Mouse (Mus musculus) embryonic stem cell, embryonic (primary cell): ENCODE results near the gene Mfap3l.
"Not testable (repeated sequence)": the region's sequence is repeated elsewhere in the genome, so short reads cannot be mapped to it uniquely, and the experiment has no call there.

Experiments
- CTCF ChIA-PET, 4 experiments: fragments of 300-600 bp in 2 of 4; fragments of 350-600 bp in 2 of 4; sonication (Branson Sonifier 250); formaldehyde crosslinking; loops; one replicate each; lab custom pipeline; 2022; ENCODE audit warnings: inconsistent platforms in 2 of 4; lab: Charles Lee
- POLR2A ChIA-PET, 4 experiments: fragments of 300-600 bp in 2 of 4; fragments of 350-600 bp in 2 of 4; sonication (Branson Sonifier 250); formaldehyde crosslinking; loops; one replicate each; lab custom pipeline; 2022; ENCODE audit warnings: antibody characterized with exemption in 4 of 4, inconsistent platforms in 1 of 4; lab: Charles Lee

The Mfap3l gene

DNA sequence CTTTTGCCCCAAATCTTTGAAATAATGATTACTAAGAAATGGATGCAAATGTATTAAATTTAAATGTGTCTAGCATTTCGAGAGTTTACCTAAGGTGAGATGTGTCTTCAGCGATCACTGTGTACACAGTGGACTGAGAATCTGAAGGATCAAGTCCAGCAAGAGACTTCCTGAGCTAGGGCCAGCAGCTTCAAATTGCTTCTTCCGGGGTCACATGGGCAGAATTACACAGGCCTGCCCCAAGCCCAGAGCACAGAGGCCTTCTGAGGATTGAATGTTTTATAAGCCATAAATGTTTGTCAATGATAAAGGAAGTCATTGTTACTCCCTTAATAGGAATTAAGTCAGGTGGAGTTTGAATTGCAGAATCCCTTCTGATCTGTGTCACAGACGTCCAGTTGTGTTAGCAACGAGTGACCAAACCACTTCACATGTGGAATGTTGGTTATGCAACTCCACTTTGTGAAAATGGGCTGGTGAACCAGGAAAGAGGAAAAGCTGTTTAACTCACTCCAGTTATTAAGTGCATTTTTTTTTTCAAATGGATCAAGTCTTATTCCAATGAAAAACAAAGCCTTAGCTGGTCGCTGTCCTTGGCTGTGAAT is 10.9 kb downstream of the Mfap3l start:
- CTCF ChIA-PET = no interaction called here
- POLR2A ChIA-PET = interaction anchor here in 1 of 4 experiments (0.6 kb wide), 1 partner anchor 240 kb away, joined by 3 read pairs; no protein-coding TSS in a partner anchor

DNA sequence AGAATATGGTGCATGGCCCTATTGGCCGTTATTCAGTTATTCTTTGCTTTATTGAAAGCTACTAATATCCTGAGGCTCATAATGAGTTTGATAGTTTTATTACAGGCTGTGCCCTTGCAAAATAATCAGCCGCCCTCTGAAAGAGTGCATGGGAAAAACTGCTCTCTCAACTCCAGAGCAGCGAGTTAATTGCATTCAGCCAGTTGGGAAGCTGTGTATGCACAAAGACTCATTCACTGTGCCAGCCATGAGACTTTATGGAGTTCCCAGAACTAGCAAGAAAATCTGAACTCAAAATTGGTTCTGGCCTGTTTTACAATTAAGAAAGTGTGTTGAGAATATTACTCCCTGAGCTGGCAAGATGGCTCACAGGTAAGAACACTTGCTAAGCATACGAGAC is 12.5 kb downstream of the Mfap3l start:
- CTCF ChIA-PET = no interaction called here
- POLR2A ChIA-PET = no interaction called here

DNA sequence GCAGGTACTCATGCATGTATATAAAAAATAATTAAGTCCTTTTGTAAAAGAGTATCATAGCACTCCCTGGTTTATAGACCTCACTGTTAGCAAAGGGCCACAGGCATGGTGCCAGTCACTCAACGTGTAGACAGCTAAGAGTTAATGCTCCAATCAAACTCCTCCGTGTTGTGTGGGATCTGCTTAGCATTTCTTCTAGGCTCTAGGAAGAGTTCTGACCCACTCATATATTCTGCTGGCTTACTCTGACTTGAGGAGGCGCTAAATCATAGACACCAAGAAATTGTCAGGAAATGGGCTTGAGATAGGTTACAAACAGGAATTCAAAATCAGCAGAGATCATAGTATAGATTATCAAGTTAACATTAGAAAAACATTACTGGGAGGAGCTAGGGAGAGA is 13.3 kb downstream of the Mfap3l start:
- POLR2A ChIA-PET = no interaction called here
- CTCF ChIA-PET = no interaction called here

DNA sequence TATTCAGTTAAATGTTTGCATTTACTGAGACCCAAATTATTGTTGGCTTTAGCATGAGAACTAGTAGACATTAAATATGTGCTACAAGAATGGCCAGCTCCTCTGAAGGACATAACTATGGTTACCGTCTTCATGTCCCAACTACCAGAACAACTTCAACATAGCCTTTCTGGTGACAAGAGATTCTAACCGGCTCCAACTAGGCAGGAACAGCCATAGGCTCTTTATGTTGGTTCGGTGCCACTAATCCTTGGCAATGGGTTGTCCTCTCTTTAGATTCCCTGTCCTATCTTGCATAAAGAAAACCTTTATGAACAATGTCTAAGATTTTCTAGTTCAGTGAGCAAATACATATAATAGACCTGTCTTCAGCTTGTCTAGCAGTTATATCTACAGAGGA is 14.7 kb downstream of the Mfap3l start:
- CTCF ChIA-PET = no interaction called here

DNA sequence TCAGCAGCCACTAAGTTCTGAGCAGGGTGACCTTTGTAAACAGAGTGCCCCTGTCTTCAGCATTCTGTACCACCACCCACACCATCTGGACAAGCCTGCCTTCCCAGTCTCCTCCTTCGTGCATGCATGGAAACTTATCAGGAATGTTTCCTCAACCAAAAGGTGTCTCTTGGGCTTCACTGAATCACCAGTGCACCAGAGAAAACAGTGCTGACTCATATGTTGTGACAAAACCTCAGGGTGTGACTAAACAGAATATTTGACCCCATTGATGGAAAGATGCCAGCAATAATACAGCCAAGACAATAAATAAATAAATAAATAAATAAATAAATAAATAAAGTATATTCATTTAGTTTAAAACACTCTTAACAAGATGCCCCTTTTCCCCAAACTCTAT is 16.5 kb downstream of the Mfap3l start:
- ChIA-PET CTCF (no interaction called here), POLR2A (no interaction called here)

More for the DNA sequence above, 14.7 kb downstream of the Mfap3l start:
- POLR2A ChIA-PET = interaction anchor here in 1 of 4 experiments (0.8 kb wide), 1 partner anchor 243 kb away, joined by 5 read pairs; the partner anchor contains the start of gene Hpf1

DNA sequence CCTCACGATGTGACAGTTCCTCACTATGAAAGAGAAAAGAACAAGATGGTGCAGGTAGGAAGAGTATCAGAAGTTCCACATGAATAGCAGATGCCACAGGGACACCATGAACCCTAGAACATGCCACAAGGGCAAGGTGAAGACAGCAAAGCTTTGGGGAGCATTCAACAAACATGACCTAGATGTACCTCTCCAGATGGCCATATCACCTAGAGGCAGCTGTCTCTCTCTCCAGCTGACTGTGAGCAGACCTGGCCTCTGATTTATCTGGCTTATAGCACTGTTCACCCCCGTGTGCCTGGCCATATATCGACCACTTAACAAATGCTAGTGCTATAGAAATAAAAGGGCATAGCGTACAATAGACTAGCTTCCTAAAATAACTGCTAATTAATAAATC is 17.5 kb downstream of the Mfap3l start:
- ChIA-PET POLR2A (no interaction called here), CTCF (interaction anchor here in 1 of 4 experiments (0.6 to 0.7 kb wide), 2 partner anchors 16 to 1148 kb away, joined by 3 read pairs; no protein-coding TSS in a partner anchor)

DNA sequence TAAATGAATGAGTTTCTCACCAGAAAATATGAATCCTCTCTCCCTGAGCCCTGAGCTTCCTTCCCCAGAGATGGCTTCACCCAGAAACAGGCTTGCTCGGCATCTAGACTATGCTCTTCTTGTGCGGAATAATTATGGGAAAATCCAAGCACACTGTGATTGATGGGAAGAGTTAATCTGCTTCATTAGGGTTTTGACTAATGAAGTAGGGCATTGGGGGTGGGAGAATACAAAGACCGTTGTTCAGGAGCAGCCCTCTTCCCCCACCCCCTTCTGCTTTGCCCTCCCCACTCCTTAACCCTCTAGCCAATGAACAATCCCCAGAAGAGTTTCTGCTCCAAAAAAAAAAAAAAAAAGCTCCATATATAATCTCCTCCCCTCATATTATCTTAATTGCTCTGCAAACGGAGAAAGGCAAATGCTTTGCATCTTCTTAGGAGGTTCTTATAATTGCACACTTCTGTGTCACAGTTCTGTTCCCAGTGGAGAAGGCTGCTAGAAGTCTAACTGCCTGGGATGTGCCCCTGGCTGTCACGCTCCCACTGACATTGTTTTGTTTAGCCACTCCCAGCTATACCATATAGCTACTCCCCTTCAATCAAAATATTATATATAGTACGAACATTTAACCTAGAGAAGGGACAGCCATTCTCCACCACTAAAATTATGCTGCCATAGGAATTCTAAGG is 24.9 kb downstream of the Mfap3l start:
- POLR2A ChIA-PET = no interaction called here
- CTCF ChIA-PET = no interaction called here

DNA sequence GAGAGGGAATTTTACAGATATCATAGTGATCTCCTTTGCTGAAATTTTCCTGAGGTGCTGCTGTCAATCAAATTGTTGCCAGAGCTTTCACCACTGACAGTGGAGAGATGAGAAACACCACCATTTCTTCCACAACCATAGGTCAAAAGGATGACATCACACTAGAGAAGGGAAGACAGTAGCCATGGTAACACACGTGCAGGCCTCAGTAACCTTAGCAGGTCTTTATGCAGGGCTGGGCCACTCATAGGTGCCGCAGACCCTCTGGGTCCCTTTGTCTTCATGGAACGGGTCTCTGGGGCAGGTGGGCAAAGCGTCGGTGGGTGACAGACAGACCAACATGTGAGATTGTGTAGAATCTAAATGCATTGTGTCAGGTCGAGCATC is 25.5 kb downstream of the Mfap3l start:
- CTCF ChIA-PET = no interaction called here
- POLR2A ChIA-PET = interaction anchor here in 3 of 4 experiments (0.5 to 1.0 kb wide), 4 partner anchors 25 to 1002 kb away, joined by 3 to 4 read pairs (median 4); no protein-coding TSS in a partner anchor

DNA sequence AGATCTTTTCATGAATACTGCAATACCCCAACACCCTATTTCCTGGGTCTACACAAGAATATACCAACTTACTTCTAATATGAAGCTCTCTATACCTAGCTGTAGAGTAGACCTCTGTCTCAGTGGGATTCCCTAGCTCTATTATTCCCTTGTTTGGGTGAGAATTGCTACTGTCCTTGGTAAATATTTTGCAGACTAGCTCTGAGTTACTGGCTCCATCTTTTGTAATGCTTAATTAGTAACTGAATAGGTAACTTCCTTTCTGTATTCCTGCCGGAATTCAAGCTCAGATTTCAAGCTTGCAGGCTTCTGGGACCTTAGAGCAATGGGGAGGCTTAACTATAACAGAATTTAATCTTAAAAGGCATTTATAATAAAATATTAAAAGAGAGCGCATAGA is 26.1 kb downstream of the Mfap3l start:
- POLR2A ChIA-PET = interaction anchor here in 3 of 4 experiments (0.5 to 1.0 kb wide), 4 partner anchors 26 to 1001 kb away, joined by 3 to 4 read pairs (median 4); no protein-coding TSS in a partner anchor
- CTCF ChIA-PET = not testable (repeated sequence)

DNA sequence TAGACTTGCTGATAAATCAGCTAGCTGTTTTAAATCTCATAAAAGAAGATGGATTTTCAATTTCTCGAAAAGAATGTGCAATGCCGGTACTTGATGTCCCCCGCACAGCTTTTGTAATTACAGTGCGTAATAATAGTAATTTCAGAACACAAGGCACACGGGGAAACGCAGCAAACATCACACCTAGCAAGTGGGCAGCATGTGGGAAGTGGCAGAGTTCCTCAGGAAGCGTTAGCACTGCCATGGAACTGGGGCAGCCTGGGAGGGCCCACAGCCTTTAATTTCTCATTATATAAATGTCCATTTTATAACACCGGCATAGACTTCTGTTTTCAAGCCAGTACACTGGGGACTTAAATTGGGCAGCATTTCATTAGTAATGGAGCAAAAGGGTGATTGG is 27.1 kb downstream of the Mfap3l start:
- CTCF ChIA-PET = no interaction called here
- POLR2A ChIA-PET = no interaction called here

DNA sequence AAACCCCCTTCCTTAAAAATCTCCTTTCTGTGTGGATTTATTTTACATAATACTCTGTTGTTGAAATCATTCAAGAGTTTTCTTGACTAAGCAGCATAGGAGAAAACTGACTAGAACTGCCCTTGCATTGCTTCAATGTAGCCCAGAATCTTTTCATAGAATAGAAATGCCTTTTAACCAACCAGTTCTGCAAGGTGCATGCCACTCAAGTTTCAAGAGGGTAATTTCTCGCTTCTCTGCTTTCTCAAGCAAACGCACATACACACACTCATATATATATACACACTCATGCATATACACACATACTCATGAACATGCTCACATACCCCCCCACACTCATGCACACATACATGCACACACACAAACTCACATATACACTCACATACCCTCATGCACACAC is 28.6 kb downstream of the Mfap3l start:
- CTCF ChIA-PET = no interaction called here
- POLR2A ChIA-PET = no interaction called here

DNA sequence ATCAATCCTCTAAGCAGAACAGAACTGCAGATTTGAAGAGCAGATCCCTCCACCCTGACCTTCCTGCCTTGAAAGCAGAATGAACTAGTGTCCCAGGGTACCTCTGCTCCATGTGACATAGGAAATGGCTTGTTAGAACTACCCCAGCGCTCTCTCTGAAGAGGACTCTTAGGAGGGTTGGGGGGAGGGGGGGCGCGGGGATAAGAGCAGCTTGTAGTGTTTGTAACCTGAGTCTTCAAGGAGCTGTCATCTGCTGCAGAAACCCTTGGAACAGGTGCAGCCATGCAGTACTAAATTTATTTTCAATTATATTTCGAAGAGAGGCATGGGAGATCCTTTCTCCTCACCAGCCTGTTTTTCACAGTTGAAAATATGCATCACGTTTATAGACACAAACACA is 30.9 kb downstream of the Mfap3l start:
- CTCF ChIA-PET = no interaction called here

DNA sequence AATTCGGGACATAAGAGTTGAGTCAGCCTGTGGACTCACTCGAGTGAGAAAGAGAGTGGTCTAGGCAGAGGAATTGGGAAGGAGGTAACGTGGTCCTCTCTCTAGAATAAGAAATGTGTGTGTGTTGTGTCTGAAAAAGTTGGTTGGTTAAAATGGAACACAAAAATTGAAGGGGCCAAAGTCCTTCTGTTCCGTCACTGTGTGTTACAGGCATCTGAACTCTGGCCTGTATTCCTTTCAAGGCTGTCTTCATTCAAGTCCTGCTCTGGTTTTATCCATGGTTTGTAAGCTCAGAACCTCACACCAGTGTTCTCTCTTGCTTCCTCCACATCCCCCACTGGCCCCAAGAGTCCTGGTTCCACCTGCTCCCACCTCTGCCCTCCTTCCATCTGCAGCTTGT is 33.2 kb downstream of the Mfap3l start:
- CTCF ChIA-PET = no interaction called here
- POLR2A ChIA-PET = no interaction called here

More for the DNA sequence above, 30.9 kb downstream of the Mfap3l start:
- POLR2A ChIA-PET = interaction anchor here in 1 of 4 experiments (0.9 kb wide), 1 partner anchor 30 kb away, joined by 3 read pairs; no protein-coding TSS in a partner anchor

DNA sequence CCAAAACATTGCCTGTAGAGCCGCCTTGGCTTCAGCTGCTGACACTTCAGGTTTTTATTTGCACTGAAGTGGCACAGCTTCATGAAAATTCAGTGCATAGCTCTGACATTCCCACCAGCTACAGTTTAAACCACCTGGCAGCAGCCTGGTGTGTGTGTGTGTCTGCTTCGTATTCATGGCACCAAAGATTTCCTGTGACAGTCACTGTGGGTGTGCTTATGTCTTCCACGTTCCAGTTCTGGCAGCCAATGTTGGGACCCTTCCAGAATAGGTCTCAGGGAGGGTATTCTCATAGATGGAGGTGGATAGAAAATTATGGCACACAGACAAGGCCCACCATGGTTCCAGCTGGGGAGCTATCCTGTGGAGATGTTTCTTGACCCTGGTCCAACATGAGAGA is 34.2 kb downstream of the Mfap3l start:
- POLR2A ChIA-PET = no interaction called here
- CTCF ChIA-PET = interaction anchor here in 1 of 4 experiments (0.7 kb wide), 1 partner anchor 17 kb away, joined by 3 read pairs; no protein-coding TSS in a partner anchor

DNA sequence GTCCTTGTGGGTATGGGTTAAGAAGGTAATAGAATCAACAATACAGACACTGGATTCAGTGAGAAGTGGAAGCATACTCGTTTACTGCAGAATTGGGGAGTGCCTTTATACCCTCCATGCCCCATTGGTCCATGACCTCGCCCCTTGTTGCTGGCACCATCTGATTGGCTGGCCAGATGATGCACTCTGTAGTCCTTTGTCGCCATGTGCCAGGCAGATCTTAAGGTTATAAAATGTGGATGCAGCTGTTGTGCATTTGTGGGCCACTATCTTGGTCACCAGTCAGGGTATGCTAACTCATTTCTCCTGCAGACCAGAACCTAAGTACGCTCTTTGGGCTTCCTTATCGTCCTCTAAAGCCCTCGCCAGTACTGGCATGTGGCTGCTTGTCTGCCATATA is 46.0 kb downstream of the Mfap3l start:
- CTCF ChIA-PET = no interaction called here
- POLR2A ChIA-PET = no interaction called here

DNA sequence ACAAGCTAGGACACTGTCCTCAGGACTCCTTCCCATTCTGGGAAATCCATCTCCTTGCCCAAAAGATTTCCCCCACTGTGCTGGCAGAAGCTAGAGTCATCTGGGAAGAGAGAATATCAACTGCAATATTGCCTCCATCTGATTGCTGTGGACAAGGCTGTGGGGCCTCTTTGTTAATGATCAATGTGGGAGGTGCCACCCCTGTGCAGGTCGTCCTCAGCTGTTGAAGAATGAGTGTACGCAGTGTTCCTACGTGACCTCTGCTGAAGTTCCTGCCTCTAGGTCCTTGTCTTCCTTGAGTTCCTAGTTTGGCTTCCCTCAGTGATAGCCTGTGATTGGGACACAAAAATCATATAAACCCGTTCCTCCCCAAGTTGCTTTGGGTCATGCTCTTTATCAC is 49.2 kb downstream of the Mfap3l start:
- POLR2A ChIA-PET = no interaction called here
- CTCF ChIA-PET = no interaction called here

DNA sequence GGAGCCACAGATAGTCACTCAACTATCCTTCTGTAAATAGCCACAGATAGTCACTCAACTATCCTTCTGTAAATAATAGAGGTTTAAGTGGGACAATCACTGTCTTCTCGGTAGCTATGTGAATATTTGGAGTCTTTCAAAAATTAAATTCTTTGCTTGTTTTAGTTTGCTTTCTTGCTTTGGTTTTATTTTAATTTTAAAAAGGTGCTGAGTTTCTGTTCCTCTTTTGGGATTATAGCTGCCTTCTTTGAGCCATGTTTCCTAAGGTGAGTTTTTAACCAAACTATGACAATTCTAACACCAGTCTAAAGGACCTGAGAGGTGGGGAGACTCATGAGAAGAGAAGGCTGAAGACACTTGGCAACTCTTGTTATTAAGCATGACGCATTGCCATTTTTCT is 49.7 kb downstream of the Mfap3l start:
- POLR2A ChIA-PET = no interaction called here
- CTCF ChIA-PET = no interaction called here

DNA sequence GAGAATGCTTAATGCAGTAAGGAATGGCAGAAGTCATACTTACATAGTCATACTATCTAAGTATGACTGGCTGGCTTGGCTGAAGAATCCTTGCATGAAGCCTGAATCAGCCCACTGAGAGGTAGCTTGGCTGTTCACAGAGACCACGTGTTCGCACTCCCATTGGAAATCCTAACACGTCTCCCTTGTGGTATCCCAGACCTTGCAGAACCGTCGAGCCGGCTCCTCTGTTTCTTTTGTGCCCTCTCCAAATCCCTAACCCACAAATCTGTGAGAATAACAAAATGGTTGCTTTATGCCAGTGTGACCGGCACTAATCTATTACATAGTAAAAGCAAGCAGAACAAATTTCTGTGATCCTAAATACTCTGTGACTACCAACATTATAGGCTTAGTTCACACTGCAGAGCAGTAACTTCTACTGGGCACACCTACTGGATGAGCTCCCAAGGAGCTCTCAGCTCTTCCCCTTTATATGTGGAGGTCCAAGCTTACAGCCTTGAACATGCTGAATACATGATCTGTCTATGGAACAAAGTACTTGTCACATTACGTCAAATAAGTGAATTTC is 79.0 kb downstream of the Mfap3l start:
- POLR2A ChIA-PET = no interaction called here
- CTCF ChIA-PET = no interaction called here

DNA sequence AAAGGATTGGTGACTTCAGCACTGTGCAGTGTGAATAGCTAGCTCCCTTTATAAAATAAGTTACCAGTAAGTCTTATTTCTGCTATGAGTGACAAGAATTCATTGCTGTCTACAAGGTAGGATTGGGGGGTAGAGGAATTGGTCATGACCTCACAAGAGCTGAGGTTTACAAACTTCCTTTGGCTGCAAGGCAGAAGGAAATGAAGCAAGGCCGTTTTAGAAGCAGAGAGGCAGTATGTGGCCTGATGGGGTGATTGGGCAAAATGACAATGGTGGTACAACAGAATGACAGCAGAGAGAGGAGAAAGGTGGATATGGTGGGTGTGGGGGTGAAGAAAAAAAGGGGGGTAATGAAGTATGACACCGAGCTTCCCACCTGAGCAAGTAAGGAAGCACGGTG is 82.1 kb downstream of the Mfap3l start:
- CTCF ChIA-PET = interaction anchor here in 1 of 4 experiments (0.6 kb wide), 1 partner anchor 474 kb away, joined by 3 read pairs; no protein-coding TSS in a partner anchor
- POLR2A ChIA-PET = no interaction called here

DNA sequence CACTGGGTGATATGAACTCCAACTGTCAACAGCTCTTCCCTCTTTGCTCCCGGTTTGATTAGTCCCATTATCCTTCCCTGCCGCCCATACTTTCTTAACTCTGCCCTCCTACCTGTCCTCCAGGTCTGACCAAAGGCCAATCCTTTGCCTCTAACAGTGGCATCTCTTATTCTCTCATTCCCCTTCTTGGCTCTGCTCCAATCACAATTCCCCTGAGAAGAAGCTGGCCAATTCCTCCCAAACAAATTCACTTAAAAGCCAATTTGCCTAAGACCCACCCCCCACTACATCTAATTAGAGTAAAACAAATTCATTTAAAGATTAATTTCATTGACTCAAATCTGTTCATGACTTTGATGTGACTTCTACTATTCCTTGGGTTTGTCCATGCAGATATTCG is 86.1 kb downstream of the Mfap3l start:
- CTCF ChIA-PET = no interaction called here
- POLR2A ChIA-PET = no interaction called here
